Comparison of ENCODE assay signal across 20 mouse cellular contexts in genomic region chr17:5030290-5030689, GRCm38 (mm10).
"Had no signal": no experiment of that assay in that cellular context is flagged by ENCODE, and none has a peak within 500 bp of the region (broad histone marks: within the 10 kb centered on the region; RNA-seq: fewer than 3 reads in every experiment).

No protein-coding gene starts in this region.

- H3K27me3 ChIP-seq: kidney, embryonic 15.5 days; liver, embryonic 13.5 days; lung, embryonic 15.5 days; megakaryocyte, embryonic 14.5 days; neural tube, embryonic 13.5 days; stomach, embryonic 15.5 days had no signal

- H3K9me3 ChIP-seq: kidney, embryonic 15.5 days; liver, embryonic 13.5 days; lung, embryonic 15.5 days; megakaryocyte, embryonic 14.5 days; midbrain, embryonic 10.5 days; neural tube, embryonic 13.5 days; stomach, embryonic 15.5 days had no signal

- DNase-seq: kidney, adult 2 months; kidney, postnatal 10 days; kidney, postnatal 36 days; layer of hippocampus, postnatal 36 days; liver, embryonic 13.5 days; lung, postnatal 10 days; lung, postnatal 36 days; retina, postnatal 1 day; right cerebral cortex, postnatal 25 days; spleen, adult 18-20 months; thymus, postnatal 25 days had no signal

- H3K27ac ChIP-seq: kidney, embryonic 15.5 days; left cerebral cortex, adult 2 months; liver, embryonic 13.5 days; lung, embryonic 15.5 days; midbrain, embryonic 10.5 days; neural tube, embryonic 13.5 days; stomach, embryonic 15.5 days had no signal

- ATAC-seq: intestine, postnatal 0 days had no signal

- H3K4me2 ChIP-seq: kidney, embryonic 15.5 days; liver, embryonic 13.5 days; lung, embryonic 15.5 days; neural tube, embryonic 13.5 days; stomach, embryonic 15.5 days had no signal

- H3K4me3 ChIP-seq: kidney, embryonic 15.5 days; left cerebral cortex, adult 2 months; liver, embryonic 13.5 days; lung, embryonic 15.5 days; megakaryocyte, embryonic 14.5 days; midbrain, embryonic 10.5 days; myocyte; neural tube, embryonic 13.5 days; stomach, embryonic 15.5 days had no signal

- H3K9ac ChIP-seq: kidney, embryonic 15.5 days; liver, embryonic 13.5 days; lung, embryonic 15.5 days; neural tube, embryonic 13.5 days; stomach, embryonic 15.5 days had no signal

- H3K36me3 ChIP-seq: kidney, embryonic 15.5 days; liver, embryonic 13.5 days; lung, embryonic 15.5 days; midbrain, embryonic 10.5 days; neural tube, embryonic 13.5 days; stomach, embryonic 15.5 days had no signal
